Mouse (Mus musculus) megakaryocyte, embryonic 14.5 days (primary cell): ENCODE data around the gene Dpy30.

Experiments used
- FLI1 ChIP-seq: IDR thresholded peaks from 2 replicates; pipeline ENCODE4 v1.6.1; 2012; ENCODE audit warnings: low read length, inconsistent platforms, mixed read lengths
- GATA1 ChIP-seq: IDR thresholded peaks from 3 replicates; pipeline ENCODE4 v1.6.1; 2012; ENCODE audit warnings: mixed read lengths, low read length, inconsistent platforms, borderline replicate concordance

DNA sequence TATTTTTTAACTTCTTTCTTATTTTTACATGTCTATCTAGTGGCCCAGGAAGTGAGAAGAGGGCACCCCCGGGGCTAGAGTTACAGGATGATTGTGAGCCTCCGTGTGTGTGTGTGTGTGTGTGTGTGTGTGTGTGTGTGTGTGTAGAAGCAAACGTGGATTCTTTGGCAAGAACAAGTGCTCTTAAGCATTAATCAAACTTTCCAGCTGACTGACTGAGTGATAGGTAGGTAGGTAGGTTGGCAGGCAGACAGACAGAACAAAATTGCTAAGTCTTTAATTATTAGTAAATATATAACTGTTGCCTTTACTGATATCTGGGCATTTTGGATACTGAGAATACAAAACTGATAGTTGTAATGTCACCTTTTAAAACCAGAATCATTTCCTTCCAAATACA, 49.3 kb downstream of the Dpy30 start:
- TF ChIP-seq GATA1 (no peak), FLI1 (no peak)
